Mouse (Mus musculus) skeletal muscle tissue, adult 2 months (tissue): ENCODE results near the gene Cyct.

Experiments used
- DNase-seq: peaks from one replicate; pipeline ENCODE4 v3.0.0-alpha.2; 2012; ENCODE audit warnings: low read depth, low spot score

The Cyct gene

GRCm38 (mm10) chr2:76360226-76360625 is at the start of gene Cyct:
Cyct (minus strand) TSS chr2:76360450.
- no peak for DNase-seq

GRCm38 (mm10) chr2:76409986-76410385 is 49.7 kb upstream of the Cyct start:
- no peak for DNase-seq

- DNase-seq, result no peak
These were observed 49.3 kb upstream of the Cyct start for GRCm38 (mm10) chr2:76409526-76409925.

GRCm38 (mm10) chr2:76406937-76407441 is 46.7 kb upstream of the Cyct start:
- DNase-seq, result peak; percentile 86

GRCm38 (mm10) chr2:76406151-76406936 is 46.1 kb upstream of the Cyct start, which contains the start of gene Osbpl6:
Osbpl6 (plus strand) TSS chr2:76406508.
- DNase-seq, result peak; percentile 64

- peak; percentile 20 for DNase-seq
These were observed 45.4 kb upstream of the Cyct start for GRCm38 (mm10) chr2:76405596-76406150.

GRCm38 (mm10) chr2:76400178-76400577 is 39.9 kb upstream of the Cyct start:
- DNase-seq, result no peak

- DNase-seq, result no peak
These were observed 26.3 kb upstream of the Cyct start for GRCm38 (mm10) chr2:76386531-76386930.

- DNase-seq, result no peak
These were observed 18.4 kb upstream of the Cyct start for GRCm38 (mm10) chr2:76378646-76379045.

- no peak for DNase-seq
These were observed 14.4 kb upstream of the Cyct start for GRCm38 (mm10) chr2:76374544-76375206.

- no peak for DNase-seq
These were observed 12.0 kb upstream of the Cyct start for GRCm38 (mm10) chr2:76372244-76372643.

- no peak for DNase-seq
These were observed 10.3 kb upstream of the Cyct start for GRCm38 (mm10) chr2:76370656-76370922.

GRCm38 (mm10) chr2:76369821-76370655 is 9.8 kb upstream of the Cyct start, which contains the start of gene Rbm45:
Rbm45 (plus strand) TSS chr2:76369984.
- DNase-seq, result peak; percentile 71

- DNase-seq, result no peak
These were observed 8.8 kb upstream of the Cyct start for GRCm38 (mm10) chr2:76368861-76369660.

- peak; percentile 60 for DNase-seq
These were observed 7.1 kb upstream of the Cyct start for GRCm38 (mm10) chr2:76367188-76367922.

GRCm38 (mm10) chr2:76365811-76366210 is 5.6 kb upstream of the Cyct start:
- DNase-seq, result no peak

GRCm38 (mm10) chr2:76362111-76362510 is 1.9 kb upstream of the Cyct start:
- no peak for DNase-seq

GRCm38 (mm10) chr2:76347839-76348238 is 12.4 kb downstream of the Cyct start:
- DNase-seq, result no peak

GRCm38 (mm10) chr2:76342146-76342545 is 18.1 kb downstream of the Cyct start:
- DNase-seq, result no peak
